In the genomic region with DNA sequence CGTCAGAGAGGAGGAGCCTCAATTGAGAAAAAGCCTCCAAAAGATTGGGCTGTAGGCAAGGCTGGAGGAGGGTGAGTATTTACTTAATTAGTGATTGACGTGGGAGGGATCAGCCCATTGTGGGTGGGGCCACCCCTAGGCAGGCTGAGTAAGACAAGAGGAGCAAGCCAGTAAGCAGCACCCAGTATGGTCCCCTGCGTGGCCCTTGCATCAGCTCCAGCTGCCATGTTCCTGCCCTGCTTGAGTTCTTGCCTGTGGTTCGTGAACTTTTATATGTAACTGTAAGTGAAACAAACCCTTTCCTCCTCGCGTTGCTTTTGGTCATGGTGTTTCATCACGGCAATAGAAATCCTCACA, we compare ENCODE assay signal across 7 mouse cellular contexts. TPM values are rescaled to one million over a fixed set of nuclear protein-coding genes. Genes with fewer than 3 reads are reported as not detected.
A peak's percentile ranks its signal among the peaks of the same experiment; 100 is the strongest.
DNase-seq lines count a peak whose midpoint lies in the region; ATAC-seq and TF ChIP-seq lines count a peak whose summit lies in the region.

A gene (minus strand): TSS at position 27 of the 357 bp plus-strand sequence.

- no peaks in the 10 kb centered on the region for H3K27me3 ChIP-seq in E14TG2a.4 (ENCODE audit: insufficient read depth, low read length)
- no peaks in the 10 kb centered on the region for H3K27me3 ChIP-seq in liver, adult 2 months (ENCODE audit: control insufficient read depth, insufficient read depth, low read length)
- H3K27me3 ChIP-seq in stomach, embryonic 16.5 days (ENCODE audit: control insufficient read depth, insufficient read depth, low read length), result no peaks in the 10 kb centered on the region
- no peaks in the 10 kb centered on the region for H3K27me3 ChIP-seq in kidney, adult 2 months (replicated peaks; ENCODE audit: control insufficient read depth, insufficient read depth, low read length)

- TF ChIP-seq POLR2A in liver, adult 2 months (IDR thresholded peaks at IDR 0.05; ENCODE audit: extremely low read depth, insufficient read depth, low read length), result 0 out of 2 replicates have a peak, but pooled peaks have one; percentile 38
- TF ChIP-seq POLR2A in kidney, adult 2 months (IDR thresholded peaks at IDR 0.05; ENCODE audit: low read depth, low read length), result no peak

- no peaks in the 10 kb centered on the region for H3K9me3 ChIP-seq in E14TG2a.4 (ENCODE audit: low read length)
- no peaks in the 10 kb centered on the region for H3K9me3 ChIP-seq in stomach, embryonic 16.5 days (replicated peaks; ENCODE audit: control insufficient read depth, low read length)

- peak within 1 kb of the TSS; percentile 50 for H3K9ac ChIP-seq in liver, adult 2 months (ENCODE audit: low read depth, low read length)
- no peak within 1 kb of the TSS for H3K9ac ChIP-seq in stomach, embryonic 16.5 days (ENCODE audit: low read length)

- H3K36me3 ChIP-seq in E14TG2a.4 (ENCODE audit: insufficient read depth, low read length), result no peaks in the 10 kb centered on the region
- H3K36me3 ChIP-seq in liver, adult 2 months (ENCODE audit: control insufficient read depth, insufficient read depth, low read length), result no peaks in the 10 kb centered on the region
- H3K36me3 ChIP-seq in stomach, embryonic 16.5 days (ENCODE audit: control insufficient read depth, insufficient read depth, low read length), result no peaks in the 10 kb centered on the region
- no peaks in the 10 kb centered on the region for H3K36me3 ChIP-seq in kidney, adult 2 months (ENCODE audit: control insufficient read depth, insufficient read depth, low read length)

- peak within 1 kb of the TSS; percentile 72 for H3K4me3 ChIP-seq in E14TG2a.4 (replicated peaks; ENCODE audit: low read length)
- H3K4me3 ChIP-seq in liver, adult 2 months (ENCODE audit: insufficient read depth, low read depth, low read length), result peak within 1 kb of the TSS; percentile 48
- no peak within 1 kb of the TSS for H3K4me3 ChIP-seq in stomach, embryonic 16.5 days (replicated peaks; ENCODE audit: low read length)
- no peak within 1 kb of the TSS for H3K4me3 ChIP-seq in kidney, adult 2 months (ENCODE audit: insufficient read depth, low read depth, low read length)

- DNase-seq in MN1 (ENCODE audit: low spot score), result peak; percentile 89
- DNase-seq in gastrocnemius, postnatal 10 days, result no peak
- peak; percentile 83 for DNase-seq in liver, adult 2 months (ENCODE audit: extremely low read depth, low read depth, low spot score)
- DNase-seq in left cerebral cortex, postnatal 14 days (ENCODE audit: low spot score in 2 of 2), result no peak
- no peak for DNase-seq in kidney, adult 2 months

- H3K4me1 ChIP-seq in E14TG2a.4 (replicated peaks; ENCODE audit: low read depth, low read length), result peaks cover 42% of the 10 kb centered on the region
- H3K4me1 ChIP-seq in liver, adult 2 months (ENCODE audit: control insufficient read depth, insufficient read depth, low read length), result peaks cover 10% of the 10 kb centered on the region
- H3K4me1 ChIP-seq in stomach, embryonic 16.5 days (ENCODE audit: control insufficient read depth, insufficient read depth, low read length), result no peaks in the 10 kb centered on the region
- H3K4me1 ChIP-seq in kidney, adult 2 months (ENCODE audit: control insufficient read depth, insufficient read depth, low read length), result no peaks in the 10 kb centered on the region

- peak; percentile 60; the same call in 1 of the 2 replicates for ATAC-seq in stomach, embryonic 16.5 days (ENCODE audit: insufficient read depth, low FRiP score)

- intact Hi-C loops in left cerebral cortex, postnatal 14 days (cut with DNase I), result no loop called here

- no peaks in the 10 kb centered on the region for H3K79me2 ChIP-seq in liver, adult 2 months (ENCODE audit: control insufficient read depth, insufficient read depth, low read length)

- 61% methylated on average over 7 of the region's 7 CpGs for WGBS in liver, adult 2 months
- 51% methylated on average over 7 of the region's 7 CpGs for WGBS in stomach, embryonic 16.5 days
- WGBS in kidney, adult 2 months, result 72% methylated on average over 7 of the region's 7 CpGs

- TF ChIP-seq CTCF in E14TG2a.4 (conservative IDR thresholded peaks at IDR 0.05; ENCODE audit: low read length), result no peak
- no peak for TF ChIP-seq CTCF in liver, adult 2 months (IDR thresholded peaks at IDR 0.05; ENCODE audit: low read depth, low read length)
- no peak for TF ChIP-seq CTCF in kidney, adult 2 months (conservative IDR thresholded peaks at IDR 0.05; ENCODE audit: insufficient read depth, insufficient read length, low read depth, low read length)

- H3K4me2 ChIP-seq in stomach, embryonic 16.5 days (ENCODE audit: low read depth, low read length), result peak within 1 kb of the TSS; percentile 22

- H3K27ac ChIP-seq in liver, adult 2 months (replicated peaks; ENCODE audit: insufficient read depth, low read depth, low read length), result peak within 1 kb of the TSS; percentile 53
- H3K27ac ChIP-seq in stomach, embryonic 16.5 days (ENCODE audit: low read length), result no peak within 1 kb of the TSS
- no peak within 1 kb of the TSS for H3K27ac ChIP-seq in kidney, adult 2 months (ENCODE audit: insufficient read depth, low read depth, low read length)

RNA-seq across cellular contexts. Expression of the gene that starts here (rescaled TPM):
- total RNA-seq in gastrocnemius, postnatal 10 days (2021), result 1,000 to 10,000 TPM; 3,675 to 3,755 TPM
- total RNA-seq in liver, adult 2 months (2014; rRNA removed), result 18.7 and 22.7 TPM in 2 replicates
- 2.8 and 5.6 TPM in 2 replicates for polyA plus RNA-seq in liver, adult 2 months (2012; rRNA removed)
- polyA plus RNA-seq in stomach, embryonic 16.5 days (2015; fragmentation: Nextera tagmentation; extraction: Ambion mirVana), result 1.9 and 58.5 TPM in 2 replicates
- total RNA-seq in left cerebral cortex, postnatal 14 days (2021), result 1 to 10 TPM; 2.0 to 2.7 TPM
- polyA plus RNA-seq in kidney, adult 2 months (2012; rRNA removed), result 0.12 and 5.9 TPM in 2 replicates

Comparison
In these comparisons a context has a peak if more than half of its experiments do, and no peak if none do; other contexts are left out.
1. RNA of the gene that starts here (total RNA-seq): 3,675 to 3,755 TPM in gastrocnemius, postnatal 10 days; 18.7 to 22.7 TPM in liver, adult 2 months and 2.0 to 2.7 TPM in left cerebral cortex, postnatal 14 days; every median in the first group is over 100 times any median in the second.
2. H3K4me3 ChIP-seq: peak in E14TG2a.4 (single experiment) and liver, adult 2 months (single experiment); none in stomach, embryonic 16.5 days (single experiment) and kidney, adult 2 months (single experiment).
3. DNase-seq: peak in MN1 (single experiment) and liver, adult 2 months (single experiment); none in gastrocnemius, postnatal 10 days (single experiment), left cerebral cortex, postnatal 14 days (0 of 2) and kidney, adult 2 months (single experiment).